Mouse (Mus musculus) liver, adult 2 months (tissue): ENCODE data around the gene Arhgap6.
"Not testable (repeated sequence)": the region's sequence is repeated elsewhere in the genome, so short reads cannot be mapped to it uniquely, and the experiment has no call there.

ENCODE experiments used
- CTCF ChIP-seq: fragments of 200-500 bp; IDR thresholded peaks from 2 replicates; pipeline ENCODE4 v1.5.1; 2011; ENCODE audit warnings: low read depth, low read length, control low read depth
- POLR2A ChIP-seq: fragments of 200-500 bp; IDR thresholded peaks from 2 replicates; pipeline ENCODE4 v1.6.1; 2011; ENCODE audit warnings: low read length, control low read depth; ENCODE audit not compliant: insufficient read depth; ENCODE audit errors: extremely low read depth

GRCm38 (mm10) chrX:169320668-169321005 is 525.7 kb downstream of the Arhgap6 start:
- TF ChIP-seq CTCF, POLR2A: not testable (repeated sequence)
